Mouse (Mus musculus): ENCODE data around the gene Arhgef28. TPM values are rescaled to one million over a fixed set of nuclear protein-coding genes. Genes with fewer than 3 reads are reported as not detected.

Gene Arhgef28
- polyA plus RNA-seq, 1 experiment = 1.1 TPM

- no peak overlapping the region for H3ac ChIP-seq (ENCODE audit: control insufficient read depth, insufficient read length, low read depth)
- no peaks in the 10 kb centered on the region for H3K79me2 ChIP-seq (ENCODE audit: control insufficient read depth, insufficient read depth)
- no peak for TF ChIP-seq CEBPB (IDR thresholded peaks at IDR 0.05; ENCODE audit: low read depth)
- TF ChIP-seq MYOD1 (IDR thresholded peaks at IDR 0.05; ENCODE audit: control insufficient read depth, insufficient read length, low read depth) = no peak
- no peak for TF ChIP-seq MAX (IDR thresholded peaks at IDR 0.05)
- no peak for TF ChIP-seq FOSL1 (IDR thresholded peaks at IDR 0.05; ENCODE audit: insufficient read depth, low read length, poor library complexity, severe bottlenecking)
- TF ChIP-seq USF1 (IDR thresholded peaks at IDR 0.05; ENCODE audit: low read depth) = no peak
- no peak for TF ChIP-seq CTCF (IDR thresholded peaks at IDR 0.05; ENCODE audit: control insufficient read depth, insufficient read depth, insufficient read length)
- no peak for TF ChIP-seq MYOG (IDR thresholded peaks at IDR 0.05; ENCODE audit: control insufficient read depth, extremely low read depth, insufficient read length)
- H3K36me3 ChIP-seq (ENCODE audit: control insufficient read depth, insufficient read depth) = no peaks in the 10 kb centered on the region
- H3K79me3 ChIP-seq (ENCODE audit: low read depth) = no peaks in the 10 kb centered on the region
- no peak overlapping the region for H3K4me3 ChIP-seq (ENCODE audit: insufficient read depth, poor library complexity, severe bottlenecking)
- no peaks in the 10 kb centered on the region for H3K27me3 ChIP-seq (ENCODE audit: control insufficient read depth, insufficient read depth, insufficient read length)
Observed at GRCm38 (mm10) chr13:97986691-97987090, 219.5 kb downstream of the Arhgef28 start.

- TF ChIP-seq MAX (IDR thresholded peaks at IDR 0.05) (no peak), CEBPB (IDR thresholded peaks at IDR 0.05; ENCODE audit: low read depth) (no peak), FOSL1 (IDR thresholded peaks at IDR 0.05; ENCODE audit: insufficient read depth, low read length, poor library complexity, severe bottlenecking) (no peak), CTCF (IDR thresholded peaks at IDR 0.05; ENCODE audit: control insufficient read depth, insufficient read depth, insufficient read length) (no peak), USF1 (IDR thresholded peaks at IDR 0.05; ENCODE audit: low read depth) (no peak), MYOG (IDR thresholded peaks at IDR 0.05; ENCODE audit: control insufficient read depth, extremely low read depth, insufficient read length) (no peak), MYOD1 (IDR thresholded peaks at IDR 0.05; ENCODE audit: control insufficient read depth, insufficient read length, low read depth) (no peak)
- H3K79me2 ChIP-seq (ENCODE audit: control insufficient read depth, insufficient read depth) = no peaks in the 10 kb centered on the region
- H3K79me3 ChIP-seq (ENCODE audit: low read depth) = no peaks in the 10 kb centered on the region
- H3K4me3 ChIP-seq (ENCODE audit: insufficient read depth, poor library complexity, severe bottlenecking) = no peak overlapping the region
- H3K36me3 ChIP-seq (ENCODE audit: control insufficient read depth, insufficient read depth) = no peaks in the 10 kb centered on the region
- no peak overlapping the region for H3ac ChIP-seq (ENCODE audit: control insufficient read depth, insufficient read length, low read depth)
- no peaks in the 10 kb centered on the region for H3K27me3 ChIP-seq (ENCODE audit: control insufficient read depth, insufficient read depth, insufficient read length)
Observed at GRCm38 (mm10) chr13:97977104-97977503, 229.1 kb downstream of the Arhgef28 start.

GRCm38 (mm10) chr13:97976642-97977041 is 229.6 kb downstream of the Arhgef28 start:
- no peaks in the 10 kb centered on the region for H3K36me3 ChIP-seq (ENCODE audit: control insufficient read depth, insufficient read depth)
- no peaks in the 10 kb centered on the region for H3K79me2 ChIP-seq (ENCODE audit: control insufficient read depth, insufficient read depth)
- no peak overlapping the region for H3ac ChIP-seq (ENCODE audit: control insufficient read depth, insufficient read length, low read depth)
- TF ChIP-seq CEBPB (IDR thresholded peaks at IDR 0.05; ENCODE audit: low read depth) (no peak), USF1 (IDR thresholded peaks at IDR 0.05; ENCODE audit: low read depth) (no peak), MAX (IDR thresholded peaks at IDR 0.05) (no peak), CTCF (IDR thresholded peaks at IDR 0.05; ENCODE audit: control insufficient read depth, insufficient read depth, insufficient read length) (no peak), MYOD1 (IDR thresholded peaks at IDR 0.05; ENCODE audit: control insufficient read depth, insufficient read length, low read depth) (no peak), MYOG (IDR thresholded peaks at IDR 0.05; ENCODE audit: control insufficient read depth, extremely low read depth, insufficient read length) (no peak), FOSL1 (IDR thresholded peaks at IDR 0.05; ENCODE audit: insufficient read depth, low read length, poor library complexity, severe bottlenecking) (no peak)
- no peaks in the 10 kb centered on the region for H3K27me3 ChIP-seq (ENCODE audit: control insufficient read depth, insufficient read depth, insufficient read length)
- H3K4me3 ChIP-seq (ENCODE audit: insufficient read depth, poor library complexity, severe bottlenecking) = no peak overlapping the region
- no peaks in the 10 kb centered on the region for H3K79me3 ChIP-seq (ENCODE audit: low read depth)

- H3K79me3 ChIP-seq (ENCODE audit: low read depth) = no peaks in the 10 kb centered on the region
- no peak overlapping the region for H3K4me3 ChIP-seq (ENCODE audit: insufficient read depth, poor library complexity, severe bottlenecking)
- H3ac ChIP-seq (ENCODE audit: control insufficient read depth, insufficient read length, low read depth) = no peak overlapping the region
- H3K27me3 ChIP-seq (ENCODE audit: control insufficient read depth, insufficient read depth, insufficient read length) = no peaks in the 10 kb centered on the region
- H3K36me3 ChIP-seq (ENCODE audit: control insufficient read depth, insufficient read depth) = no peaks in the 10 kb centered on the region
- no peaks in the 10 kb centered on the region for H3K79me2 ChIP-seq (ENCODE audit: control insufficient read depth, insufficient read depth)
- no peak for TF ChIP-seq MYOG (IDR thresholded peaks at IDR 0.05; ENCODE audit: control insufficient read depth, extremely low read depth, insufficient read length)
- TF ChIP-seq CTCF (IDR thresholded peaks at IDR 0.05; ENCODE audit: control insufficient read depth, insufficient read depth, insufficient read length) = no peak
- TF ChIP-seq MAX (IDR thresholded peaks at IDR 0.05) = no peak
- no peak for TF ChIP-seq USF1 (IDR thresholded peaks at IDR 0.05; ENCODE audit: low read depth)
Observed at GRCm38 (mm10) chr13:97974532-97975194, 231.6 kb downstream of the Arhgef28 start.

GRCm38 (mm10) chr13:97973915-97974314 is 232.3 kb downstream of the Arhgef28 start:
- H3K79me3 ChIP-seq (ENCODE audit: low read depth) = no peaks in the 10 kb centered on the region
- H3K27me3 ChIP-seq (ENCODE audit: control insufficient read depth, insufficient read depth, insufficient read length) = no peaks in the 10 kb centered on the region
- no peak overlapping the region for H3ac ChIP-seq (ENCODE audit: control insufficient read depth, insufficient read length, low read depth)
- no peak overlapping the region for H3K4me3 ChIP-seq (ENCODE audit: insufficient read depth, poor library complexity, severe bottlenecking)
- H3K36me3 ChIP-seq (ENCODE audit: control insufficient read depth, insufficient read depth) = no peaks in the 10 kb centered on the region
- TF ChIP-seq FOSL1 (IDR thresholded peaks at IDR 0.05; ENCODE audit: insufficient read depth, low read length, poor library complexity, severe bottlenecking) (no peak), MYOG (IDR thresholded peaks at IDR 0.05; ENCODE audit: control insufficient read depth, extremely low read depth, insufficient read length) (no peak), CEBPB (IDR thresholded peaks at IDR 0.05; ENCODE audit: low read depth) (no peak), MAX (IDR thresholded peaks at IDR 0.05) (no peak), CTCF (IDR thresholded peaks at IDR 0.05; ENCODE audit: control insufficient read depth, insufficient read depth, insufficient read length) (no peak), MYOD1 (IDR thresholded peaks at IDR 0.05; ENCODE audit: control insufficient read depth, insufficient read length, low read depth) (no peak), USF1 (IDR thresholded peaks at IDR 0.05; ENCODE audit: low read depth) (no peak)
- H3K79me2 ChIP-seq (ENCODE audit: control insufficient read depth, insufficient read depth) = no peaks in the 10 kb centered on the region

- Histone ChIP-seq H3K27me3 (ENCODE audit: control insufficient read depth, insufficient read depth, insufficient read length) (peaks cover 6% of the 10 kb centered on the region), H3K79me3 (ENCODE audit: low read depth) (no peaks in the 10 kb centered on the region), H3ac (ENCODE audit: control insufficient read depth, insufficient read length, low read depth) (no peak overlapping the region), H3K79me2 (ENCODE audit: control insufficient read depth, insufficient read depth) (no peaks in the 10 kb centered on the region), H3K4me3 (ENCODE audit: insufficient read depth, poor library complexity, severe bottlenecking) (no peak overlapping the region), H3K36me3 (ENCODE audit: control insufficient read depth, insufficient read depth) (no peaks in the 10 kb centered on the region)
- TF ChIP-seq MAX (IDR thresholded peaks at IDR 0.05) (no peak), FOSL1 (IDR thresholded peaks at IDR 0.05; ENCODE audit: insufficient read depth, low read length, poor library complexity, severe bottlenecking) (no peak), MYOD1 (IDR thresholded peaks at IDR 0.05; ENCODE audit: control insufficient read depth, insufficient read length, low read depth) (no peak), CTCF (IDR thresholded peaks at IDR 0.05; ENCODE audit: control insufficient read depth, insufficient read depth, insufficient read length) (no peak), MYOG (IDR thresholded peaks at IDR 0.05; ENCODE audit: control insufficient read depth, extremely low read depth, insufficient read length) (no peak), CEBPB (IDR thresholded peaks at IDR 0.05; ENCODE audit: low read depth) (no peak), USF1 (IDR thresholded peaks at IDR 0.05; ENCODE audit: low read depth) (no peak)
Observed at GRCm38 (mm10) chr13:97966077-97966476, 240.2 kb downstream of the Arhgef28 start.

Measured in C2C12 (cell line).